Comparison of ENCODE assay signal across 15 mouse cellular contexts in genomic region chr11:89932231-89932865, GRCm38 (mm10).
DNase-seq lines count a peak whose midpoint lies in the region; ATAC-seq lines count a peak whose summit lies in the region.
"Had no signal": no experiment of that assay in that cellular context is flagged by ENCODE, and none has a peak within 500 bp of the region (broad histone marks: within the 10 kb centered on the region; RNA-seq: fewer than 3 reads in every experiment).

No protein-coding gene starts in this region.

- no peak overlapping the region for H3K4me3 ChIP-seq in hindbrain, embryonic 16.5 days (ENCODE audit: low read length)
- no peak overlapping the region for H3K4me3 ChIP-seq in hindbrain, embryonic 11.5 days (ENCODE audit: low read depth, low read length)
- H3K4me3 ChIP-seq: heart, embryonic 13.5 days; liver, embryonic 12.5 days had no signal

- H3K27me3 ChIP-seq in hindbrain, embryonic 16.5 days (replicated peaks; ENCODE audit: control insufficient read depth, insufficient read depth, low read length): no peaks in the 10 kb centered on the region
- no peaks in the 10 kb centered on the region for H3K27me3 ChIP-seq in hindbrain, embryonic 11.5 days (ENCODE audit: control insufficient read depth, insufficient read depth, low read length)
- H3K27me3 ChIP-seq: liver, embryonic 12.5 days had no signal

- no peaks in the 10 kb centered on the region for H3K36me3 ChIP-seq in hindbrain, embryonic 16.5 days (ENCODE audit: control insufficient read depth, insufficient read depth, low read length)
- H3K36me3 ChIP-seq in hindbrain, embryonic 11.5 days (ENCODE audit: control insufficient read depth, insufficient read depth, low read length): no peaks in the 10 kb centered on the region
- H3K36me3 ChIP-seq: heart, embryonic 13.5 days; liver, embryonic 12.5 days had no signal

- 60% methylated on average over 8 of the region's 8 CpGs for WGBS in hindbrain, embryonic 16.5 days
- WGBS in hindbrain, embryonic 11.5 days: 77% methylated on average over 8 of the region's 8 CpGs

- no peak overlapping the region for H3K27ac ChIP-seq in hindbrain, embryonic 16.5 days (ENCODE audit: low read depth, low read length)
- no peak overlapping the region for H3K27ac ChIP-seq in hindbrain, embryonic 11.5 days (ENCODE audit: low read depth, low read length)
- H3K27ac ChIP-seq: heart, embryonic 13.5 days; liver, embryonic 12.5 days; stomach, postnatal 0 days had no signal

- ATAC-seq in hindbrain, embryonic 16.5 days: peak; percentile 68; the same call in 1 of the 2 replicates
- no peak for ATAC-seq in hindbrain, embryonic 11.5 days (ENCODE audit: low FRiP score)
- ATAC-seq: liver, embryonic 12.5 days; Patski had no signal

- peaks cover 3% of the 10 kb centered on the region; the same call in 1 of the 2 replicates for H3K4me1 ChIP-seq in hindbrain, embryonic 16.5 days (ENCODE audit: control insufficient read depth, insufficient read depth, low read depth, low read length)
- no peaks in the 10 kb centered on the region for H3K4me1 ChIP-seq in hindbrain, embryonic 11.5 days (replicated peaks; ENCODE audit: control insufficient read depth, insufficient read depth, low read length)
- H3K4me1 ChIP-seq: heart, embryonic 13.5 days; liver, embryonic 12.5 days had no signal

- no peak overlapping the region for H3K9ac ChIP-seq in hindbrain, embryonic 16.5 days (ENCODE audit: low read depth, low read length)
- no peak overlapping the region for H3K9ac ChIP-seq in hindbrain, embryonic 11.5 days (ENCODE audit: low read depth, low read length)
- H3K9ac ChIP-seq: heart, embryonic 13.5 days; liver, embryonic 12.5 days had no signal

- H3K4me2 ChIP-seq in hindbrain, embryonic 16.5 days (ENCODE audit: low read length): no peak overlapping the region
- no peak overlapping the region for H3K4me2 ChIP-seq in hindbrain, embryonic 11.5 days (replicated peaks; ENCODE audit: low read depth, low read length)
- H3K4me2 ChIP-seq: heart, embryonic 13.5 days; liver, embryonic 12.5 days had no signal

- DNase-seq in hindbrain, embryonic 11.5 days (ENCODE audit: low spot score): no peak
- peak; percentile 21 for DNase-seq in cerebellum, adult 9-11 months
- DNase-seq in layer of hippocampus, adult 9-11 months: peak; percentile 18
- peak; percentile 23 for DNase-seq in right cerebral cortex, adult 18-20 months
- no peak for DNase-seq in gastrocnemius, postnatal 10 days
- no peak for DNase-seq in spleen, postnatal 14 days (ENCODE audit: low spot score in 2 of 2)
- DNase-seq in kidney, adult 11 months: no peak
- DNase-seq: adrenal gland, postnatal 25 days; embryo, embryonic 11 days; lung, postnatal 4 days had no signal

- H3K9me3 ChIP-seq in hindbrain, embryonic 16.5 days (ENCODE audit: control insufficient read depth, low read length): no peaks in the 10 kb centered on the region
- H3K9me3 ChIP-seq in hindbrain, embryonic 11.5 days (ENCODE audit: control insufficient read depth, low read length): no peaks in the 10 kb centered on the region
- H3K9me3 ChIP-seq: heart, embryonic 13.5 days; liver, embryonic 12.5 days had no signal

Comparison
In these comparisons a context has a peak if more than half of its experiments do, and no peak if none do; other contexts are left out.
1. DNase-seq: peak in cerebellum, adult 9-11 months (single experiment), layer of hippocampus, adult 9-11 months (single experiment) and right cerebral cortex, adult 18-20 months (single experiment); none in hindbrain, embryonic 11.5 days (single experiment), gastrocnemius, postnatal 10 days (single experiment), spleen, postnatal 14 days (0 of 2) and kidney, adult 11 months (single experiment).